Mouse (Mus musculus) lung, postnatal 4 days (tissue): Measurements from ENCODE around the gene Tnpo1.
"Not testable (repeated sequence)": the region's sequence is repeated elsewhere in the genome, so short reads cannot be mapped to it uniquely, and the experiment has no call there.

Experiments used
- DNase-seq, 2 experiments: peaks; one replicate each; pipeline ENCODE4 v3.0.0; 2021

The Tnpo1 gene

GRCm38 (mm10) chr13:98816981-98817660, 109.1 kb downstream of the Tnpo1 start:
- DNase-seq = not testable (repeated sequence)

- no peak for DNase-seq
These were observed 109.6 kb downstream of the Tnpo1 start for GRCm38 (mm10) chr13:98816571-98816970.

GRCm38 (mm10) chr13:98815147-98815785, 110.9 kb downstream of the Tnpo1 start, which contains the start of gene Fcho2:
Gene Fcho2, minus strand, starts transcription at chr13:98815449.
- peak; percentile 99 to 100 for DNase-seq

- peak; percentile 74 to 80 for DNase-seq
These were observed 111.7 kb downstream of the Tnpo1 start for GRCm38 (mm10) chr13:98814275-98815040.

- DNase-seq = no peak
These were observed 112.4 kb downstream of the Tnpo1 start for GRCm38 (mm10) chr13:98813596-98814274.

GRCm38 (mm10) chr13:98813167-98813566, 113.0 kb downstream of the Tnpo1 start:
- no peak for DNase-seq

- DNase-seq = no peak
These were observed 113.9 kb downstream of the Tnpo1 start for GRCm38 (mm10) chr13:98812285-98812684.

GRCm38 (mm10) chr13:98810143-98810542, 116.0 kb downstream of the Tnpo1 start:
- no peak for DNase-seq

- DNase-seq = no peak
These were observed 117.1 kb downstream of the Tnpo1 start for GRCm38 (mm10) chr13:98809087-98809486.

GRCm38 (mm10) chr13:98804480-98804879, 121.7 kb downstream of the Tnpo1 start:
- no peak for DNase-seq

- DNase-seq = no peak
These were observed 122.5 kb downstream of the Tnpo1 start for GRCm38 (mm10) chr13:98803699-98804098.

GRCm38 (mm10) chr13:98802957-98803356, 123.2 kb downstream of the Tnpo1 start:
- no peak for DNase-seq

GRCm38 (mm10) chr13:98795511-98795910, 130.7 kb downstream of the Tnpo1 start:
- DNase-seq = no peak

- no peak for DNase-seq
These were observed 133.3 kb downstream of the Tnpo1 start for GRCm38 (mm10) chr13:98792864-98793263.

- no peak for DNase-seq
These were observed 134.5 kb downstream of the Tnpo1 start for GRCm38 (mm10) chr13:98791693-98792092.
